Comparison of ENCODE assay signal across 21 mouse cellular contexts in the genomic region with DNA sequence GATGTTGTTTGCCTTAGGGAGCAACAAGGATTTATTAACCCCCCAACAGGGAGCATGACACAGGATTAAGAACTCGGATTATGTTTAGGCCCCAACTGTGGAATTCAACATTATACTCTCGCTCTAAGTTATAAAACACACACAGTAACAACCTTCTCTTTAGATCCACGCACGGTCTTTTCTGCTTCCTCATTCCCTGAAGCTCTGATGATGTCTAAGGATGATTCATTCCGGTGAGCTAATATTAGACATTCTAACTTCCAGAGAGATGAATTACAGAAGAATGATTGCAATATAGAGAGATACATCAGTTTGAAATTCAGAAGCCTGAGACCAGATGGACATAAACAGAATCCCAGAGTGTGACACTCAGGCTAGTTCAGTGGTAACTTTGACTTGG.
DNase-seq lines count a peak whose midpoint lies in the region; ATAC-seq and TF ChIP-seq lines count a peak whose summit lies in the region.
"Had no signal": no experiment of that assay in that cellular context is flagged by ENCODE, and none has a peak within 500 bp of the region (broad histone marks: within the 10 kb centered on the region; RNA-seq: fewer than 3 reads in every experiment).

No protein-coding gene starts in this region.

- no peak for TF ChIP-seq POLR2A in cortical plate, adult 2 months (IDR thresholded peaks at IDR 0.05; ENCODE audit: extremely low read depth, insufficient read depth, low read length)

- no peak overlapping the region for H3K9ac ChIP-seq in midbrain, embryonic 11.5 days (ENCODE audit: low read length)
- no peak overlapping the region for H3K9ac ChIP-seq in midbrain, embryonic 13.5 days (replicated peaks)
- H3K9ac ChIP-seq in ES-E14 (ENCODE audit: insufficient read depth, low read depth, low read length, poor library complexity, severe bottlenecking), result peak overlapping the region; percentile 95
- H3K9ac ChIP-seq: embryonic facial prominence, embryonic 13.5 days; forebrain, embryonic 13.5 days; forebrain, postnatal 0 days; heart, embryonic 13.5 days had no signal

- no peak overlapping the region for H3K27ac ChIP-seq in midbrain, embryonic 11.5 days (ENCODE audit: low read depth, low read length)
- no peak overlapping the region for H3K27ac ChIP-seq in midbrain, embryonic 13.5 days
- peak overlapping the region; percentile 97; the same call in 1 of the 2 replicates for H3K27ac ChIP-seq in ES-E14 (ENCODE audit: insufficient read depth, low read depth, low read length, poor library complexity, severe bottlenecking)
- H3K27ac ChIP-seq in cortical plate, adult 2 months (ENCODE audit: insufficient read depth, low read length), result peak overlapping the region; percentile 52
- H3K27ac ChIP-seq: embryonic facial prominence, embryonic 13.5 days; forebrain, embryonic 13.5 days; heart, embryonic 13.5 days; hindbrain, postnatal 0 days had no signal

- DNase-seq in midbrain, embryonic 11.5 days (ENCODE audit: low spot score, missing footprints), result peak; percentile 84
- DNase-seq in ES-E14 (ENCODE audit: low read depth, low spot score), result no peak
- DNase-seq in layer of hippocampus, adult 11-12 months (ENCODE audit: low spot score), result no peak
- DNase-seq in urinary bladder, postnatal 14 days (ENCODE audit: low spot score), result no peak
- no peak for DNase-seq in thymus, adult 18-20 months
- DNase-seq: adrenal gland, postnatal 10 days; B cell, adult 2 months; cerebellum, adult 11-12 months; cerebellum, adult 9-10 months; cerebellum, postnatal 25 days; forebrain, postnatal 0 days; gastrocnemius, postnatal 36 days; heart, adult 11 months; heart, postnatal 36 days had no signal

- no peaks in the 10 kb centered on the region for H3K36me3 ChIP-seq in midbrain, embryonic 11.5 days (ENCODE audit: control insufficient read depth, insufficient read depth, low read length)
- H3K36me3 ChIP-seq in midbrain, embryonic 13.5 days, result no peaks in the 10 kb centered on the region
- peaks cover 57% of the 10 kb centered on the region for H3K36me3 ChIP-seq in ES-E14 (ENCODE audit: control insufficient read depth, insufficient read depth, low read length, poor library complexity, severe bottlenecking)
- H3K36me3 ChIP-seq: embryonic facial prominence, embryonic 13.5 days; heart, embryonic 13.5 days had no signal

- in situ Hi-C loops in ES-E14 (cut with MboI; ENCODE audit: low sequenced_read_pairs in 2 of 2, unreplicated experiment in 2 of 2), result loop anchor here in 1 of 2 experiments (25.0 kb wide), 1 partner anchor 249 kb away; a partner anchor contains a TSS

- no peak for TF ChIP-seq CTCF in cortical plate, adult 2 months (IDR thresholded peaks at IDR 0.05; ENCODE audit: extremely low read depth, insufficient read depth, low read length)

- 0 out of 2 replicates have a peak, but pooled peaks cover 8% of the 10 kb centered on the region for H3K4me1 ChIP-seq in midbrain, embryonic 11.5 days (ENCODE audit: control insufficient read depth, insufficient read depth, low read length)
- peaks cover 30% of the 10 kb centered on the region for H3K4me1 ChIP-seq in midbrain, embryonic 13.5 days (replicated peaks)
- H3K4me1 ChIP-seq in ES-E14 (ENCODE audit: control insufficient read depth in 2 of 2, insufficient read depth in 2 of 2, low read length in 2 of 2, poor library complexity in 1 of 2), result peaks cover 3 to 5% of the 10 kb centered on the region in 2 experiments; a peak in 1 of 4 replicates
- H3K4me1 ChIP-seq in cortical plate, adult 2 months (ENCODE audit: control insufficient read depth, insufficient read depth, low read length), result peaks cover 3% of the 10 kb centered on the region; the same call in 1 of the 2 replicates

- H3K9me3 ChIP-seq in midbrain, embryonic 11.5 days (ENCODE audit: control insufficient read depth, low read length), result no peaks in the 10 kb centered on the region
- H3K9me3 ChIP-seq in midbrain, embryonic 13.5 days, result no peaks in the 10 kb centered on the region
- no peaks in the 10 kb centered on the region for H3K9me3 ChIP-seq in ES-E14 (ENCODE audit: control insufficient read depth, insufficient read depth, low read depth, low read length)
- H3K9me3 ChIP-seq: embryonic facial prominence, embryonic 13.5 days; forebrain, embryonic 13.5 days; heart, embryonic 13.5 days had no signal

- H3K4me3 ChIP-seq in midbrain, embryonic 11.5 days (ENCODE audit: low read depth, low read length), result no peak overlapping the region
- no peak overlapping the region for H3K4me3 ChIP-seq in midbrain, embryonic 13.5 days (replicated peaks)
- H3K4me3 ChIP-seq in ES-E14 (ENCODE audit: insufficient read depth in 1 of 2, low read depth in 1 of 2, low read length in 2 of 2, poor library complexity in 1 of 2, severe bottlenecking in 1 of 2), result peak overlapping the region; percentile 91 to 99
- no peak overlapping the region for H3K4me3 ChIP-seq in cortical plate, adult 2 months (ENCODE audit: insufficient read depth, low read length)
- H3K4me3 ChIP-seq: embryonic facial prominence, embryonic 13.5 days; forebrain, embryonic 13.5 days; heart, embryonic 13.5 days had no signal

- no peak for ATAC-seq in midbrain, embryonic 11.5 days (ENCODE audit: low FRiP score)
- no peak for ATAC-seq in midbrain, embryonic 13.5 days
- ATAC-seq: CD4-positive, CD25-positive, alpha-beta regulatory T cell, adult 4 months; forebrain, embryonic 13.5 days; forebrain, postnatal 0 days; hindbrain, postnatal 0 days had no signal

- WGBS in midbrain, embryonic 11.5 days, result 66% methylated on average over 5 of the region's 5 CpGs
- 68% methylated on average over 5 of the region's 5 CpGs for WGBS in midbrain, embryonic 13.5 days

- H3K4me2 ChIP-seq in midbrain, embryonic 11.5 days, result no peak overlapping the region
- no peak overlapping the region for H3K4me2 ChIP-seq in midbrain, embryonic 13.5 days (replicated peaks)
- H3K4me2 ChIP-seq: embryonic facial prominence, embryonic 13.5 days; forebrain, embryonic 13.5 days; heart, embryonic 13.5 days had no signal

- no peaks in the 10 kb centered on the region; the same call in 1 of the 2 replicates for H3K27me3 ChIP-seq in midbrain, embryonic 11.5 days (ENCODE audit: control insufficient read depth, insufficient read depth, low read length)
- peaks cover 3% of the 10 kb centered on the region for H3K27me3 ChIP-seq in midbrain, embryonic 13.5 days
- H3K27me3 ChIP-seq: embryonic facial prominence, embryonic 13.5 days; forebrain, embryonic 13.5 days; heart, embryonic 13.5 days had no signal

TF ChIP-seq in ES-E14, 5 proteins besides CTCF, POLR2A, EP300 and RAD21:
- no peak for TF ChIP-seq CHD2 (IDR thresholded peaks at IDR 0.05; ENCODE audit: low read depth, low read length)
- no peak for TF ChIP-seq ZC3H11A (IDR thresholded peaks at IDR 0.05; ENCODE audit: borderline replicate concordance, low read depth, low read length)
- no peak for TF ChIP-seq MAFK (IDR thresholded peaks at IDR 0.05; ENCODE audit: insufficient read depth, low read depth, low read length)
- TF ChIP-seq HCFC1 (IDR thresholded peaks at IDR 0.05; ENCODE audit: borderline replicate concordance, insufficient read depth, low read length), result no peak
- TF ChIP-seq ZNF384 (IDR thresholded peaks at IDR 0.05; ENCODE audit: low read depth, low read length), result no peak

Comparison
In these comparisons a context has a peak if more than half of its experiments do, and no peak if none do; other contexts are left out.
1. H3K27ac ChIP-seq: peak in ES-E14 (single experiment) and cortical plate, adult 2 months (single experiment); none in midbrain, embryonic 11.5 days (single experiment) and midbrain, embryonic 13.5 days (single experiment).
2. H3K4me3 ChIP-seq: peak in ES-E14 (2 of 2); none in midbrain, embryonic 11.5 days (single experiment), midbrain, embryonic 13.5 days (single experiment) and cortical plate, adult 2 months (single experiment).